Mouse (Mus musculus) kidney, adult 2 months (tissue): ENCODE data around the gene Pcnt. TPM values are rescaled to one million over a fixed set of nuclear protein-coding genes. Genes with fewer than 3 reads are reported as not detected.

Experiments used
- DNase-seq: peaks from one replicate; pipeline ENCODE4 v3.0.0; 2021
- H3K27ac ChIP-seq: fragments of 200-500 bp; 2 replicates; pipeline ENCODE4 v1.5.1; 2012; ENCODE audit warnings: low read depth, low read length, control low read depth, inconsistent platforms; ENCODE audit not compliant: insufficient read depth
- H3K27me3 ChIP-seq: fragments of 200-500 bp; replicated peaks from 2 replicates; pipeline ENCODE4 v1.6.1; 2012; ENCODE audit warnings: mild to moderate bottlenecking, moderate library complexity, low read length, inconsistent platforms; ENCODE audit not compliant: control insufficient read depth, insufficient read depth
- H3K36me3 ChIP-seq: fragments of 200-500 bp; 2 replicates; pipeline ENCODE4 v1.6.1; 2012; ENCODE audit warnings: mild to moderate bottlenecking, moderate library complexity, low read length, inconsistent platforms; ENCODE audit not compliant: control insufficient read depth, insufficient read depth
- H3K4me1 ChIP-seq: fragments of 200-500 bp; 2 replicates; pipeline ENCODE4 v1.6.1; 2011; ENCODE audit warnings: low read length; ENCODE audit not compliant: control insufficient read depth, insufficient read depth
- H3K4me3 ChIP-seq: fragments of 200-500 bp; 2 replicates; pipeline ENCODE4 v1.5.1; 2011; ENCODE audit warnings: mild to moderate bottlenecking, low read depth, low read length, control low read depth; ENCODE audit not compliant: insufficient read depth
- CTCF ChIP-seq: fragments of 200-500 bp; conservative IDR thresholded peaks from 2 replicates; pipeline ENCODE4 v1.5.1; 2011; ENCODE audit warnings: low read depth, mild to moderate bottlenecking, control low read depth, low read length, moderate library complexity, mixed read lengths; ENCODE audit not compliant: insufficient read depth, insufficient read length
- POLR2A ChIP-seq: fragments of 200-500 bp; IDR thresholded peaks from one replicate; pipeline ENCODE4 v1.6.1; 2011; ENCODE audit warnings: low read depth, low read length, control low read depth
- WGBS: fragments of 180-500 bp; shearing (Covaris S2); methylation state at CpG from one replicate; pipeline ENCODE4 v1.1.7; 2018; 5-methylcytosine and 5-hydroxymethylcytosine counted together
- polyA plus RNA-seq: library from polyadenylated mRNA; depleted of rRNA; stranded (reverse); fragments of >200 nt; gene quantifications from 2 replicates; pipeline ENCODE4 v1.2.3, GENCODE M21; 2012; rRNA removed

Gene Pcnt
- polyA plus RNA-seq, 1 experiment, result 14.6 TPM

DNA sequence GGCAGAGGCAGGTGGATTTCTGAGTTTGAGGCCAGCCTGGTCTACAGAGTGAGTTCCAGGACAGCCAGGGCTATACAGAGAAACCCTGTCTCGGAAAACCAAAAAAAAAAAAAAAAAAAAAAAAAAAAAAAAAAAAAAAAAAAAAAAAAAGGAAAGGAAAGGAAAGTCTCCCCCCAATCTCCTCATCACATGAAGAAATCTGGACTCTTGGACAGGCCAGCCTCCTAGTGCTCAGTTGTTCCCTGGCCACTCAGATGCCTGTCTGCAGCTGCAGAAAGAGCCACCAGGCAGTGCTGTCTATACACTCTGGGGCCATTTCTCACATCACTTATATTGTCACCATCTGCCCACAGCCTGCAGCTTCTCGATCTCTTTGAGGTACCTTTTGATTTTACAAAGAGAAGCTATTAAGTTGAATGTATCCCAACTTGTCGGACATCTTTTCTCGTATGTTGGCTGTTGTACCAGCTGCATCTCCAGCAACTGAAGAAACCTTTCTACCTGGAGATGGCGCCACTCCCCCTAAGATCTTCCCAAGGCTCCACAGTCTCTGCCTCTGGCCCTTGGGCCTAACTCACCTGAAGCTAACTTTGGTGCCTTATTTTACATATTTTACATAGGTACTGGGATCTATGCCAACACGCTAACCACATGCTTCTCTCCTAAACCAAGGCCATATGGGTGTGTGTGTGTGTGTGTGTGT lies 116.1 kb downstream of the Pcnt start:
- Histone ChIP-seq H3K36me3 (no peaks in the 10 kb centered on the region), H3K27ac (no peak overlapping the region), H3K4me3 (no peak overlapping the region), H3K4me1 (no peaks in the 10 kb centered on the region), H3K27me3 (no peaks in the 10 kb centered on the region)
- no peak for TF ChIP-seq POLR2A
- peak; percentile 54 for TF ChIP-seq CTCF
- DNase-seq, result peak; percentile 51
- 73% methylated on average over 6 of the region's 6 CpGs for WGBS

GRCm38 (mm10) chr10:76317623-76318022 lies 125.0 kb downstream of the Pcnt start:
- DNase-seq, result no peak
- H3K27me3 ChIP-seq, result no peaks in the 10 kb centered on the region
- no peak overlapping the region for H3K27ac ChIP-seq
- no peaks in the 10 kb centered on the region for H3K36me3 ChIP-seq
- 83% methylated on average over 12 of the region's 12 CpGs for WGBS
- TF ChIP-seq POLR2A (no peak), CTCF (no peak)
- no peak overlapping the region for H3K4me3 ChIP-seq
- no peaks in the 10 kb centered on the region for H3K4me1 ChIP-seq

DNA sequence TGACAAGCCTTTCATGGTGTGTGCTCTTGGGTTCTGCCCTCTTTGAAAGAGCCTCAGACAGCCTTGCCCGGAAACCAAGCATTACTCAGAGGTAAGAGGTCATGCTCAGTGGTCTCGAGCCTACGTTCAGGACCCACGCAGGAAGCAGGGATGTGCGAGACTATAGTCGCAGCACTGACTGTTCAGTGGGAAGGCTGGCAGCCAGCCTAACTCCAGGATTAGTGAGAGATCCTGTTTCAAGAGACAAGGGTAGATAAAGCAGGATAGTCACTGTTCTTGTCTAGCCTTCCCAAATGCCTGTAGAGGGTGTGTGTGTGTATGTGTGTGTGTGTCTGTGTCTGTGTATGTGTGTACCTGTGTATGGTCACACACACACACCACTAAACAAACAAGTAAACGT lies 126.4 kb downstream of the Pcnt start:
- Histone ChIP-seq H3K36me3 (no peaks in the 10 kb centered on the region), H3K27ac (no peak overlapping the region), H3K27me3 (no peaks in the 10 kb centered on the region), H3K4me1 (no peaks in the 10 kb centered on the region), H3K4me3 (no peak overlapping the region)
- 55% methylated on average over 7 of the region's 7 CpGs for WGBS
- DNase-seq, result no peak
- TF ChIP-seq CTCF (no peak), POLR2A (no peak)

DNA sequence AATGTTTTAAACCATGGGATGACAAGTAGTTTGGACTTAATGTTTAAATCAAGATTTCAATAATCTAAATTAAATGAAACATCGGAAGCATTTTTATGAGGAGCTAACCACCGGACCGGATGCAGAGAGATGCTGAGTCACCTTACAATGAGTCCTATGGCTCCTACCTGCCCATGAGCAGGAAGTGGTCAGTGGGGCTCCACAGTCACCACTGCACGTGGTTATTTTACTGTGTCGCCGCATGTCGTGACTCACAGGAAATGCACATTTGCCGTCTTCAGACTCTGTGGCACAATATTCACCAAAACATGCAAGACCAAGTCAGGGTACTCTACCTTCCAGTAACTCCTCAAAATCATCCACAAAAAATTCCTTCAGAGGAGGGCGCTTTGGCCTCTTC lies 135.8 kb downstream of the Pcnt start:
- H3K27ac ChIP-seq, result no peak overlapping the region
- no peak for TF ChIP-seq POLR2A
- no peak for TF ChIP-seq CTCF
- 82% methylated on average over 9 of the region's 9 CpGs for WGBS
- no peaks in the 10 kb centered on the region; the same call in 1 of the 2 replicates for H3K36me3 ChIP-seq
- H3K27me3 ChIP-seq, result no peaks in the 10 kb centered on the region
- no peak overlapping the region for H3K4me3 ChIP-seq
- H3K4me1 ChIP-seq, result no peaks in the 10 kb centered on the region
- DNase-seq, result no peak

Other genes with a start within 250 kb of the Pcnt start
- gene Prmt2, start 204.9 kb downstream of the Pcnt start, polyA plus RNA-seq, result 28.7 and 30.0 TPM in 2 replicates
- 1.1 and 1.5 TPM in 2 replicates for gene S100b, start 188.9 kb downstream of the Pcnt start, polyA plus RNA-seq
- gene Dip2a, start 97.5 kb downstream of the Pcnt start, polyA plus RNA-seq, result 13.2 and 15.0 TPM in 2 replicates
- gene AC141477.1, start 2.3 kb downstream of the Pcnt start, polyA plus RNA-seq, result not detected in 2 replicates
- 0.08 and 0.12 TPM in 2 replicates for gene 2610028H24Rik, start 6.3 kb upstream of the Pcnt start, polyA plus RNA-seq
- 16.6 and 18.3 TPM in 2 replicates for gene Mcm3ap, start 26.1 kb upstream of the Pcnt start, polyA plus RNA-seq
- 3.1 and 3.3 TPM in 2 replicates for gene Ybey, start 26.3 kb upstream of the Pcnt start, polyA plus RNA-seq
- 18.9 and 21.4 TPM in 2 replicates for gene Lss, start 88.8 kb upstream of the Pcnt start, polyA plus RNA-seq
- 0.14 and 0.19 TPM in 2 replicates for gene Spatc1l, start 119.5 kb upstream of the Pcnt start, polyA plus RNA-seq
- 4.0 and 6.2 TPM in 2 replicates for gene Ftcd, start 132.9 kb upstream of the Pcnt start, polyA plus RNA-seq
- gene Col6a2, start 180.8 kb upstream of the Pcnt start, polyA plus RNA-seq, result 23.4 and 28.7 TPM in 2 replicates